Mouse (Mus musculus) urinary bladder, postnatal 25 days (tissue): ENCODE measurements at regions not wholly inside any gene's neighbourhood (a gene's known extent, or its start where the extent isn't known, plus 50 kb on each side); places are given as distances from the start of the nearest gene placed in this dataset.
"Not testable (repeated sequence)": the region's sequence is repeated elsewhere in the genome, so short reads cannot be mapped to it uniquely, and the experiment has no call there.

ENCODE experiments used
- DNase-seq: peaks from one replicate; pipeline ENCODE4 v3.0.0; 2022; ENCODE audit warnings: low spot score

GRCm38 (mm10) chr13:78904102-78904501 is 704.5 kb upstream of the Nr2f1 start:
- DNase-seq: no peak

- no peak for DNase-seq
Measured at GRCm38 (mm10) chr13:78900693-78901092, 701.1 kb upstream of the Nr2f1 start.

GRCm38 (mm10) chr13:78892252-78892651 is 692.7 kb upstream of the Nr2f1 start:
- DNase-seq: no peak

GRCm38 (mm10) chr13:78883062-78883461 is 683.5 kb upstream of the Nr2f1 start:
- DNase-seq: no peak

DNA sequence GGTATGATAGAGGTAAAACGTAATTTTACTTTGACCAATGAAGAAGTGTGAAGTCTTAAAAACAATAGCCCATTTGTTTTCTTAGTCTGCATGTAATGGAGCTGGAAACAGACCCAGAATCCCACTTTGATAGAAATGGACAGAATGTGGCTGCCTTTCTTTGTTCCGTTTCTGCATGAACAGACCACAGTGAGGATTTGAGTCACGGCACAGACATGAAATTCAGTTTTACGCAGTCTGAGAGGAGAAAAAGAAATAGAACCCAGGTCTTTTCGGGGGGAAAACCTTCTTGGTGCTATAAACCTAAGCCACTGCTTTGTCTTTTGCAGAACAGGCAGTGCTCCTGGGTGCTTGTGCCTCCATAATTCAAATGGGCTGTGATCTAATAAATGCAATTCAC is 673.0 kb upstream of the Nr2f1 start:
- no peak for DNase-seq

GRCm38 (mm10) chr13:78871976-78872375 is 672.4 kb upstream of the Nr2f1 start:
- DNase-seq: no peak

GRCm38 (mm10) chr13:78871254-78871653 is 671.7 kb upstream of the Nr2f1 start:
- DNase-seq: no peak

DNA sequence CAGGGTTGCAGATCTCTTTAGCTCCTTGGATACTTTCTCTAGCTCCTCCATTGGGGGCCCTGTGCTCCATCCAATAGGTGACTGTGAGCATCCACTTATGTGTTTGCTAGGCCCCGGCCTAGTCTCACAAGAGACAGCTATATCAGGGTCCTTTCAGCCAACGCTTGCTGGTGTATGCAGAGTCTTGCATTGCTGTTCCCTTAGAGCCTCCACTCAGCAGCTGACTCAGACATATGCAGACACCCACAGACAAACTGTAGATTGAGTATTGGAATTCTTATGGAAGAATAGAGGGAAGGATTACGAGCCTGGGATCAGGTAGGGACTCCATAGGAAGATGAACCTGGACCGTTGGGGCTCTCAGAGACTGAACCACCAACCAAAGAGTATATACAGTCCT is 624.8 kb upstream of the Nr2f1 start:
- DNase-seq: not testable (repeated sequence)

DNA sequence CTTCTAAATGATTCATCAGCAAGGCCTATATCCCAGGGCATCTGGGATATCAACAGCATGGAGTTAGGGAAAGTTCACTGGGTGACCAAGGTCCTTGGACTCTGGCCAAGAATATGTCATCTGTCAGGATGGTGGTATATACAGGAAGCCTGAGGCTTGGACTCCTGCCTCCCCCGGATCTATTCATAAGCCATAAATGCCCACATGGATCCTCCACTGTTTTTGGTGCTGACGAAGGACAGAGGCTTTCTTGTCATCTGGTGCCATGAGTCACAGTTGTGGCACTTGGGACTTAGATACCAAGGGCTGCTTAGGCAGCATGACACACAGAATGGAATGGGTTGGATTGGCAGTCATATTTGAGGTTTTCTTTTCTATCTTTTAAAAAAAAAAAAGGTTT is 610.1 kb upstream of the Nr2f1 start:
- no peak for DNase-seq

DNA sequence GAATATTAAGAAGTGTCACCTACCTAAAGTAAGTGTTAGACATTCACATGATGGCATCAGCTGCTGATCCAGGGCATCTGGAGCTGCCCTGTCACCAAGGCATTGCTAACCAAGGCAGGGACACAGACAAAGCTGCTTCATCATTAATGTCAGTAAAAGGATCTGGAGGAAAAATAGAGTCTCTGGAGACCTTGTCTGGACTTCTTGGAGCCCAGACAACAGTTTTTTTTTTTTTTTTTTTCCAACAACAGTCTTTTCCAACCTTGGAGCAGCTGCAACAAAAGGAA is 603.2 kb upstream of the Nr2f1 start:
- DNase-seq: no peak

DNA sequence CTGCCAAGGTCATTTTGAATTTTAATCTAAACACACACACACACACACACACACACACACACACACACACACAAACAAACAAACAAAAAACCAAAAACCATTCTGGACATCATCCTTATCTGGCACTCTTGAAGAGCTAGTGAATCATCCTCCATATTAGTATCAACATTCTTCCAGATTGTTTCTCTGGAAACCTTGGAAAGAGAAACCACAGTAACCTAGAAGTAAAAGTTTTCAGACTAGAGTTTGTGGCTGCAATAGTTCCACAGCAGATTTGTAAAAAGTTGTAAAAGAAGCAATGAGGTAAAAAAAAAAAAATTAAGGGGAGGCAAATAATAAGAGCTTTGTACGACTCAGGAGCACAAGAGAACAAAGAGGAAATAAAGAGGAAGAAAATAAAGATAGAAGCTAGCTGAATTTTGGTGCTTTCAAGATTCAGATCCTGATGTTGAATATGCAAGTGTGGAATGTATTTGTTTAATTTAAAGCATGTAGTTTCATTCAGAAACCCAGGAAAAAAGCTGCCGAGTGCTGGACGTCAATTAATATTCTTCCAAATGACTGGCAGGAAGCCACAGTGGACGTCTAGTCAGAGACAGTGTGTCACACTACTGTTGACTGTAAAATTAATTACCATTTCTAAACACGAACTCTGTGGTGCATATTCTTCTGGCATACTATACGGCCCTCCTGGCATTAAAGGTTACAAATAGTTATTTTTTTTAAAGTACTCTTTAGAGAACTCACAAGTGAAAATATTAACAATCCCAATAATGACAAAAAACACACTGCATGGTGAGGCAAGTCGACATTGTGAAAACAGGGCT is 602.7 kb upstream of the Nr2f1 start:
- DNase-seq: no peak

GRCm38 (mm10) chr13:78799641-78800040 is 600.1 kb upstream of the Nr2f1 start:
- DNase-seq: no peak

DNA sequence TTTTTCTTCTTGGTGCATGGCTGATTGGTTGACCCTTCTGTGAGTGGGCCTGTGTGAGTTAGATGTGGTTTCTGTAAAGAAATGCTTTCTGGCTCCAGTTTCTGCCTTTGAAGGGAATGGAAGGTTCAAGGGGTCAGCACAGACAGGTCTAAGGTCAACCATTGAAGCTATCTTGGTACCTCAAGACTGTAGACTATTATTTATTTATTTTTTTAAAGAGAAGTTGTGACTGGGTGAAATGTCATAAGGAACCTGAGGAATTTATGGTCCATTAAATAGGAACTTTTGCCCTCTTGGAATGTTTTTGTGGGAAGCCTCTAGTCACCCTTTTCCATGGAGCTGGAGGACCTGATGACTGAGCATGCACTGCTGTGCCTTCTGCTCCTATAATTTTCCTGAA is 595.7 kb upstream of the Nr2f1 start:
- no peak for DNase-seq

GRCm38 (mm10) chr13:78784285-78784684 is 584.7 kb upstream of the Nr2f1 start:
- no peak for DNase-seq

DNA sequence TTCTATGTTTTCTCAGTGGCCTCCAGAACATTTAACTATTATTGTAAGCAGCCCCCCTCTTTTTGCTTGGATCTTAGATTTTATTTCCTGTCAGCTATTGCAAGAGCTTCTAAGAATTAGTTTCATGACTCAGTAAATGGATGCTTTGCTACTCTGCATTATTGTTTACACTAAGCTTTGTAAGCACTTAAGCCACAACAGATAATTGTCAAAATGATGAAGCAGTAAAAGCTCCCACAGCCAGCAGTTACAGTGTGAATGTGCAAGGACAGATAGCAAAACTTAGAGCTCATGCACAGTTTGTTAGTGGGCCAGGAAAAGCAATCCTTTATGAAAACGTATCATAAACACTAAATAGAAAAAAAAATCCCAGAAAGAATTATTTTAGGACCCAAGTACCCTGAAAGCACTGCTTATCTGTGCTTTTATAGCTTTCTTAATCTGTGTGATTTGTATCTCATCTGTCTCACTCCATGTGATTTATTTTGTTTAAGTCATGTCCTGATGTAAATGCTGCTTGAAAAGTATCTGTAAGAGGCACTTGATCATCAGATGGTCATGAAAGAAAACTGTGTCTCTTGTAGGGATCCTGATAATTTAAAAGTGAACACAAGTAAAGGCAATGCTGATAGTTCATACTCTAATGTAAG is 584.2 kb upstream of the Nr2f1 start:
- no peak for DNase-seq
